Mouse (Mus musculus) bone marrow macrophage, adult 2 months (primary cell): Measurements from ENCODE around the gene Cdh13.

Source experiments
- CTCF ChIP-seq: IDR thresholded peaks from 2 replicates; pipeline ENCODE4 v1.5.1; 2012; ENCODE audit warnings: low read depth, mild to moderate bottlenecking, low read length, moderate library complexity
- POLR2A ChIP-seq: IDR thresholded peaks from 2 replicates; pipeline ENCODE4 v1.6.1; 2012; ENCODE audit warnings: mild to moderate bottlenecking, low read depth, low read length, borderline replicate concordance

GRCm38 (mm10) chr8:118513259-118513658, 229.7 kb downstream of the Cdh13 start:
- no peak for TF ChIP-seq CTCF
- TF ChIP-seq POLR2A, result no peak
